Mouse (Mus musculus): ENCODE results near the gene Gper1.

Gene Gper1

DNA sequence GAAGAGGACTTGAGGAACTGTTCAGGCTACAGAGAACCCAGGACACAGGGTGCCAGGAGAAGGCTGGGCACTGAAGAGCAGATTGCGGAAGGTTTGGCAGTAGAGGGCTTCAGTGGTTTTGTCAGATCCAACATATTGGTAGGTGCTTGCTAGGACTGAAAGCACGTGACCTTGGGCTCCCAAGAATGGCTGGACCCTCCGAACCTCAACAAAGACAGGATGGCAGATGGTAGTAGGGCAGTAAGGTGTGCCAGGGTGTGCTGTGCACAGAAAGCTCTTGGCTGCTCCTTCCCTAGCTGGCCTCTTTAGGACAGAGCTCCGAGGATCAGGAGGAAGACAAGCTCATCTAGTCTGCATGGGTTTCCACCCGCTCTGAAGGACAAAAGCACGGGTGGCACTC lies 11.8 kb upstream of the Gper1 start:
- no peak for DNase-seq (ENCODE audit: low read depth, low spot score)

GRCm38 (mm10) chr5:139411665-139412314 lies 11.2 kb upstream of the Gper1 start:
- no peak for DNase-seq (ENCODE audit: low read depth, low spot score)

- DNase-seq (ENCODE audit: low read depth, low spot score) = no peak
These were observed 9.4 kb upstream of the Gper1 start for GRCm38 (mm10) chr5:139413545-139413944.

DNA sequence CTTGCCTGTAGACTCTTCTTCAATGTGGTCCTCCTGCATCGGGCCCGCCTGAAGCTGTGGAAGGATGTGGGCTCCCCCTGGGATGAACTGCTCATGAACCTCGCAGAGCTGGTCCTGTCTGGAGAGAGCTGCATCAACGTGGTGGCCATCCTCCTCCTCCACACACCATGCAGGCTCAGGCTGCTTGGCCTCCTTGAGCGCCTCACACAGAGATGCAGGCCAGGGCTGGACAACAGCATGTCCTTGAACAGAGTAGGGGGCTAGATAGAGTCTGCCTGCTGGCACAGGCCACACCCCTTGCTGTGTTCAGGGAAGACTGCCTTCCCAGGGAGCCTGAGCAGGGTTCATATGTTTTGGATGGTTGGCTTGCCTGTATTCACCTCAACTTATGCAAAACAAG lies 8.0 kb upstream of the Gper1 start:
- no peak for DNase-seq (ENCODE audit: low read depth, low spot score)

DNA sequence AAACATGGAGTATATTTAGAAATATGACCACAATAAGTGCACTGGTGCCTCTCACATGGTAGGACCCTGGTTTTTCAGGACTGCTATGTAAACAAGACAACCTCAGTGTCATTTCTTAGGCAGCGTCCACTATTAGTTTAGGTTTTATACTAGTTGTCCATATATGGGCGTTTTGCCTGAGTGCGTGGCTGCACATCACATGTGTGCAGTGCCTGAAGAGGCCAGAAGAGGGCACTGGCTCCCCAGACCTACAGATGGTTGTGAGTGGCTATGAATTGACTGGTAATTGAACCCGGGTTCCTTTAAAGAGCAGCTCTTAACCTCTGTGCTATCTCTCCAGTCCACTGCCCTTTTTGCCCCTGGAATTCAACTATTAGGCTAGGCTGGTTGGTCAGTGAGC lies 6.0 kb upstream of the Gper1 start:
- DNase-seq (ENCODE audit: low read depth, low spot score) = no peak

- DNase-seq (ENCODE audit: low read depth, low spot score) = no peak
These were observed 5.5 kb upstream of the Gper1 start for GRCm38 (mm10) chr5:139417480-139417879.

DNA sequence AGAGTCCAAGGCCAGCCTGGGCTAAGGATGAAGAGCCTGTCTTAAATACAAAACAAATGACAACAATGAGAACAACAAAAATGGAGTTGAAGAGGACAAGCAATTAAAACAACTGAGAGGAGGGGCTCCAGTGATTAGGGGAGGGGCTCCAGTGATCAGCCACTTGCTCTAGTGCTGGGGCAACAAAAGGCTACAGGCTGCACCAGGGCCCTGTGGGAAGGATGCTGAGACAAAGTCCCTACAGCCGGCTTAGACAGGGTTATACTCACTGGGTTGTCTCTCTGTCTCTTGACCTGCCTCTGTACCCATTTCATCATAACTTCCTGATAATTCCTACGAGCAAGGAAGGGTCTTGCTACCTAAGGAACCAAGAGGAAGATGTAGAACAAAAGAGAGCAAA lies 4.8 kb upstream of the Gper1 start:
- DNase-seq (ENCODE audit: low read depth, low spot score) = no peak

DNA sequence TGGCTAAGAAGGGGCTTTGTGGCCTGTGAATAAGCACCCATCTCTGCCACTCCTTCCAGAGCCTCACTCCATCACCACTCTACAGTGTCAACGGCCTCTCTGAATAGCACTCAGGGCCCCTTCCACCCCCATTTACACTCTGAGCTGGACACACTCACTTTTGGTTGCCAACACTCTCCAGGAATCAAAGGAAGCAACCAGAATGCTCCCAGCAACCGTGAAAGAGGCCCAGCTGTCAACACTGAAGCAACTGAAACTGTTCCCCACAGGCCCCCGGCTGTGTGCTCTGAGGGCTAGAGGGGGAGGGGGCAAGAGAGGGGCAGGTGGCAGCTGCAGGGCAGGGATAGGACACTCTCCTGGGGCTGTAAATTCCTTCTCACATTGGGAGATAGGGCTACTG lies 4.3 kb upstream of the Gper1 start:
- DNase-seq (ENCODE audit: low read depth, low spot score) = no peak

DNA sequence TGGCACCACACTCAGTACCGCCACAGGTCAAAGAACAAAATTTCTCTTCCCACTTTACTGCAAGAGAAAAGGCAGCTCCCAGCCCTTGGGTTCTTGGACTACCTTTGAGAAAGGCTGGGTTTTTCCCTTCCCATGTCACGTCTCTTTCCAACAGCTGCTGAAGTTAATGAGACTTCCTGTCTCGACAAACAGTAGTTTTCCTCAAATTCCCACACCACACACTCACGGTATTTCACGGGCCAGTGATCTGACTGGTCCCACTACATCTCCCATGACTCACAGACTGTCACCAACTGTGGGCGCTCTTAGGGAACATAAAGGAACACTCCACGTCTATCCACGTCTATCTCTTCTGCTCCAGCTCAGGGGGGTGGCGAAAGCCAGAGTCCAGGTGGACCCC lies 2.2 kb downstream of the Gper1 start:
- DNase-seq (ENCODE audit: low read depth, low spot score) = no peak

- DNase-seq (ENCODE audit: low read depth, low spot score) = no peak
These were observed 4.0 kb downstream of the Gper1 start for GRCm38 (mm10) chr5:139427001-139427400.

- no peak for DNase-seq (ENCODE audit: low read depth, low spot score)
These were observed 5.0 kb downstream of the Gper1 start for GRCm38 (mm10) chr5:139427989-139428388.

GRCm38 (mm10) chr5:139429818-139430341 lies 6.9 kb downstream of the Gper1 start:
- no peak for DNase-seq (ENCODE audit: low read depth, low spot score)

DNA sequence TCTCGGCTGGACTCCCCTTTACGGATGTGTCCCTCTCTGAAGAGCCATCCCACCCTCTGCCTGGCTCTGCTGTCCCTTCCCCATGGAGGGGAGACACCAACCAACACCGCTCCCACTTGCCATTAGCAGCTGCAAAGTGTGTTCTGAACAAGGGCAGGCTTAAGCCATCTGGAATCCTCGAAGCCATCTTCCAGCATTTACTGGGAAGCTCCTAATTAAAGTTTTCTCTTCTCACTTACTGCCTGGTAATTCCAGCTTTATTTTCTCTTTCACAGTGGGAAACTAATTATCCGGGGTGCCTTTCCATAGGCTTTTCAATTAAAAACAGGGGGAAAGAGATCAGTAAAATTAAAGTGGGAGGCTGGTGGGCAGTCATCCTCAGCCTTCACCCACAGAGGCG lies 9.4 kb downstream of the Gper1 start:
- no peak for DNase-seq (ENCODE audit: low read depth, low spot score)

DNA sequence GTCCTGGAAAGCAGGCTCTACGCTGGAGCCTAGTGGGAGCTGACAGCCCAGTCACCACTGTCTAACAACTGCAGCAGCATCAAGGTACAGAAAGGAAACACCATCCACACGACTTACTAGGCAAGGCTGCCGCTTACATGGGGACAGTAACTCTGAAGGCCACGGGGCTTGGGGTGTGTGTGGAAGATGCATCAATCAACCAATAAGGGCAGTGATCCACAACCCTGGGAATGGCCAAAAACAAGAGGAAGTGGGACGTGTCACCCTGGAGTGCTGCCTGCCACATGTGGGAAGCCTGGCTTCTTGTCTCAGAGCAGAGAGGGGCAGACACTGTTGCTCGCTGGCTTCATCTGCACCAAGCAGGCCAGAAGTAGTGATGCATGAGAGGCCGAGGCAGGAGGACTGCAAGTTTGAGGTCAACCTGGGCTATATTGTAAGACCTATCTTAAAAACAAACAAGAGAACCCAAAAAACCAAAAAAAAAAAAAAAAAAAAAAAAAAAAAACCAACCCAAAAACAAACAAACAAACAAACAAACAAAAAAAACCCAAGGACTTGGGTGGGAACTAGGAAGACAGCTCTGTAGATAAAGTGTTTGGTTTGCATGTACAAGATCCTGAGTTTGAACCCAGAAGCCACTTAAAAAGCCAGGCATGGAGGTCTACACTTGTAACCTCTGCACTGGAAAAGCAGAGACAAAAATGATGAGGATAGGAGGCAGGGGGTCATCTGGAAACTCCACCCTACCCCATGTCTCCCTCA lies 10.0 kb downstream of the Gper1 start:
- DNase-seq (ENCODE audit: low read depth, low spot score) = no peak

DNA sequence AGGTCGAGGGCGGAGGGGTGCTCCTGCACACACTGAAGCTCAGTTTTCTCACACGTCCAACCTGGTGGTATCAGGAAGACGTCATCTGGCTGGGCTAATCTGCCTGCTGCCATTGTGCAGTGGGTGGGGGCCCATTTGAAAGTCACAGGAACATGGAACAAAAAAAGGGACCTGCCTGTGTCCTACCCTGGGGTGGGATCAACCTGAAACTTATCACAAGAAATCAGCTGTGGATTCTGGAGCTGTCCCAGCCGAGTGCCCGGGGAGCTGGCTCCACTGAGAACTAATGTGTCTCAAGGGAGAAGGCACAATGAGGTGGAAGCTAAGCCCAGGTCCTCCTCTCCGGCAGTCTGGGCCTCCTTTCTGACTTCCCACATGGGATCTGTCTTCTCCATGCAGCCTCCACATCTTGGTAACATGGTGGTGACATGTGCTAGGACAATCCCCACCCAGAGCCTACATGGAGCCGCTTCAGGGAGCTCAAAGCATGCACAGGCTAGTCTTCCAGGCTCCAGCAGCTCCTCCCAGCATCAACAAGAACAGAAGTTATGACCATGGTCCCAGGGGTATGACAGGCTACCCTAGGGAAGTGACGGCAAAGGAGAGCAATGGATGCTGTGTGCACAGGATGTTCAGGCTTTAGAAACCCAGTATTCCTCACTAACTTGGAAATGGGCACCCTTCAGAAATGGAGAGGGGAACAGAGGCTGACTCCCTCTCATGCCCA lies 11.1 kb downstream of the Gper1 start:
- no peak for DNase-seq (ENCODE audit: low read depth, low spot score)

GRCm38 (mm10) chr5:139434940-139435339 lies 12.0 kb downstream of the Gper1 start:
- DNase-seq (ENCODE audit: low read depth, low spot score) = no peak

GRCm38 (mm10) chr5:139437769-139438168 lies 14.8 kb downstream of the Gper1 start:
- no peak for DNase-seq (ENCODE audit: low read depth, low spot score)

DNA sequence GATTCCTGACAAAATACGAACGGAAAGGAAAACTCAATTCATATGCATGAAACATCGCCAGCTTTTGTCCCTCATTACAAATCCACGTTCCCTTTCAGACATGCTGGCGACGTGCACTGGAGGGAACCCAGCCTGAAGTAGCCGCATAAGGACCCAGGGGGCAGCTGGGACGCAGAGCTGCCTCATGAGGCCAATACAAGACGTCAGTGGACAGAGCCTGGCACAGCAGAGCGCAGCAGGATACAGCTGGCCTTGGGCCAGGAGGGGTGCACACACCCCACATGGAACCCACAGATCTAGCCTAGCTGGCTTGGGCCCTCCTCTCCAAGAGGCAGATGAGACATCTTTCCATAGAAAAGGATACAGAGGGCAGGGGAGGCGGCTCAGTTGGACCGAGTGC lies 15.5 kb downstream of the Gper1 start:
- no peak for DNase-seq (ENCODE audit: low read depth, low spot score)

DNA sequence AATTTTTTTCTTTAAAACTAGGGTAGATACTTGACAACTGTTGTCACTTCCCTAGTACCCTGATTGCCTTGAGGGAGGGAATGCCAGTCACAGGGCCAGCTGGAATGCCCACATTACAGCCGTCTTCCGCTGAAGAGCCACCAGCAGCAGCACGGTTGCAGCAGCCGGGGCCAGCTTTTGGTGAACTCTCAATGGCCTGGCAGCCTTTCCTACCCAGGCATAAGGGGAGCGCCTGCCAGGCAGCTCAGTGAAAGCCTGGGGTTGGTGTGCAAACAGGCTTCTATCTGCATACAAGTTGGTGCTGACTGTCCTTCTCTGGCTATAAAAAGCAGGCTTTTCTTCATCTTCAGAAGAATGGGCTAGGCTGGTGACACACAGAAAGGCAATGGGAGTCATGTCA lies 17.5 kb downstream of the Gper1 start:
- DNase-seq (ENCODE audit: low read depth, low spot score) = no peak

DNA sequence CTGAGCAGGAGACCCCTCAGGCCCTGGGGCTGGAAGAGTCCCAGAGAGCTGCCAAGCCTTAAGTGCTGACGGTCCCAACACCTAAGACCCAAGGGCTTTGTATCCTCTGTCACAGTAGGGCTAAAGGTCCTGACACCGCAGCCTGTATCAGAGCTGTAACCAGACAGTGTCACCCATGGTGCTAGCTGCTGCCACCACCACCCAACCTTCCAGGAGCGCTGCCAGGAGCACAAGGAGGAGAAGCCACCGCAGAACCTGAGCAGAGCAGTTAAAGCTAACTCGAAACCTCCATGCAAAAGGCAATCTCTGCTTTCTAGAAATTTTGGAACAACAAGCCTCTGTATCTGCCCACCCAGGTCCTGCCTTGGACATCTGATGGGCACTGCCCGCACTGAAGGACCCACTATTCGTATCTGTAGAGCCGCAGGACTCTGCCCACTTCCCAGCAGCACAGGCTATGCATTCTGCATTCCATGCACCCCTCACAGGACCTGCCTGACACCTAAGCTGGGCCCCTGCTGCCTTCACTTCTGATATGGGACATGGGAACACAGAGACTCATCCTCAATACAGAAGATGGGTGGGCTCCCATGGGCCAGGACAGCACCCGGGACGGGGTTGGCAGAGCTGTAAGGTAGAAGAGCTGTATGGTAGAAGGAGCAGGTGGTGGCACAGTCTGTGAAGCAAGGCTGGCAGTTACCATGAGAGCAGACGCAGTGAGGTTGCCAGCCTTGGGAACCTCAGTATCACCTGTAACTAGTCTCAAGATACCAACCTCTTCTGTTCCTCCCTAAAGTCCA lies 18.2 kb downstream of the Gper1 start:
- DNase-seq (ENCODE audit: low read depth, low spot score) = no peak

GRCm38 (mm10) chr5:139441726-139442018 lies 18.7 kb downstream of the Gper1 start:
- no peak for DNase-seq (ENCODE audit: low read depth, low spot score)

DNA sequence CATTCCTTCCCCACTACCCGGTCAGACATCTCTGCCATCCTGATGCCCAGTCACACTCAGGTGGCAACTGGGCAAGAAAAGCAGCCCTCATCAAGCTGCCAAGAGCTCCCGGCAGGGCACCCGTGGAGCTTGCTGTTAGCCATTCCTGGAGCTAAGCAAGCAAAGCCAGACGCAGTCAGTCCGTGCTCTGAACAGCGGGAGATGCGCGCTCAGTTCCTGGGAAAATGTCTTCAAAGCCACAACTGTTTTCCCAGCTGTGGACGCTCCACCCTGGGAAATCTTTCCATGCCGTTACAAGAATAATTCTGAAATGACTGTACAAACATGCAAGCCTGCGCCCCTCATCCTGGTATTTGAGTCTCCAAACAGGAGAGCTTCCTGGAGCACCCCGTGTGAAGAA lies 19.5 kb downstream of the Gper1 start:
- DNase-seq (ENCODE audit: low read depth, low spot score) = no peak

Measured in CD4-positive helper T cell, adult 2 months (primary cell).